Mouse (Mus musculus): ENCODE measurements around the gene Paqr7. TPM values are rescaled to one million over a fixed set of nuclear protein-coding genes. Genes with fewer than 3 reads are reported as not detected.

Paqr7 gene
- polyA plus RNA-seq (2017; shearing (Covaris generic)): 9.9 TPM

GRCm38 (mm10) chr4:134496595-134497210, at the start of gene Paqr7:
Paqr7 (plus strand) TSS chr4:134496697.

GRCm38 (mm10) chr4:134468215-134468575, 28.3 kb upstream of the Paqr7 start, which contains the start of gene Stmn1:
Stmn1 (plus strand) TSS chr4:134468320.

GRCm38 (mm10) chr4:134510845-134511411, 14.4 kb downstream of the Paqr7 start, which contains the start of gene Aunip:
Aunip (plus strand) TSS chr4:134510999.

GRCm38 (mm10) chr4:134534932-134535786, 38.7 kb downstream of the Paqr7 start, which contains the start of gene Mtfr1l:
Mtfr1l (minus strand) TSS chr4:134535387.

GRCm38 (mm10) chr4:134551494-134552316, 55.2 kb downstream of the Paqr7 start, which contains the start of gene Selenon:
Selenon (minus strand) TSS chr4:134552166.

Other genes starting within 250 kb of the Paqr7 start
- gene Gm30191, start 249.8 kb upstream of the Paqr7 start, polyA plus RNA-seq (2017; shearing (Covaris generic)): not detected
- not detected for gene Grrp1, start 242.6 kb upstream of the Paqr7 start, polyA plus RNA-seq (2017; shearing (Covaris generic))
- gene Pdik1l, start 208.8 kb upstream of the Paqr7 start, polyA plus RNA-seq (2017; shearing (Covaris generic)): 7.2 TPM
- not detected for gene Trim63, start 181.6 kb upstream of the Paqr7 start, polyA plus RNA-seq (2017; shearing (Covaris generic))
- gene Slc30a2, start 153.5 kb upstream of the Paqr7 start, polyA plus RNA-seq (2017; shearing (Covaris generic)): not detected
- 0.33 TPM for gene Extl1, start 112.8 kb upstream of the Paqr7 start, polyA plus RNA-seq (2017; shearing (Covaris generic))
- gene Pafah2, start 100.4 kb upstream of the Paqr7 start, polyA plus RNA-seq (2017; shearing (Covaris generic)): 1.0 TPM
- 26.9 TPM for gene Stmn1, start 28.4 kb upstream of the Paqr7 start, polyA plus RNA-seq (2017; shearing (Covaris generic))
- not detected for gene Aunip, start 14.3 kb downstream of the Paqr7 start, polyA plus RNA-seq (2017; shearing (Covaris generic))
- 85.4 TPM for gene Mtfr1l, start 38.7 kb downstream of the Paqr7 start, polyA plus RNA-seq (2017; shearing (Covaris generic))
- gene Selenon, start 55.5 kb downstream of the Paqr7 start, polyA plus RNA-seq (2017; shearing (Covaris generic)): 3.5 TPM
- 4.7 TPM for gene Man1c1, start 207.6 kb downstream of the Paqr7 start, polyA plus RNA-seq (2017; shearing (Covaris generic))